Mouse (Mus musculus) embryonic facial prominence, embryonic 14.5 days (tissue): Measurements from ENCODE around the gene Cacnb4. TPM values are rescaled to one million over a fixed set of nuclear protein-coding genes. Genes with fewer than 3 reads are reported as not detected.
A peak's percentile ranks its signal among the peaks of the same experiment; 100 is the strongest.

Source experiments
- ATAC-seq: fragments of 200-750 bp; cut with Nextera tagmentation; 2 replicates; pipeline ENCODE4 v1.8.0; 2017; ENCODE audit warnings: low read depth, moderate number of reproducible peaks, moderate TSS enrichment
- DNase-seq: peaks from one replicate; pipeline ENCODE4 v3.0.0-alpha.2; 2015; ENCODE audit warnings: low spot score
- H3K27ac ChIP-seq: fragments of 300-500 bp; sonication (generic); replicated peaks from 2 replicates; pipeline ENCODE4 v1.5.1; 2014; ENCODE audit warnings: low read depth, mild to moderate bottlenecking, low read length, moderate library complexity
- H3K27me3 ChIP-seq: fragments of 300-500 bp; sonication (generic); replicated peaks from 2 replicates; pipeline ENCODE4 v1.6.1; 2014; ENCODE audit warnings: low read length; ENCODE audit not compliant: control insufficient read depth, insufficient read depth
- H3K36me3 ChIP-seq: fragments of 300-500 bp; sonication (generic); 2 replicates; pipeline ENCODE4 v1.6.1; 2014; ENCODE audit warnings: low read length, mixed read lengths; ENCODE audit not compliant: control insufficient read depth, insufficient read depth
- H3K4me1 ChIP-seq: fragments of 300-500 bp; sonication (generic); 2 replicates; pipeline ENCODE4 v1.6.1; 2014; ENCODE audit warnings: antibody characterized with exemption, low read length; ENCODE audit not compliant: control insufficient read depth, insufficient read depth
- H3K4me2 ChIP-seq: fragments of 300-500 bp; sonication (generic); 2 replicates; pipeline ENCODE4 v1.6.1; 2014; ENCODE audit warnings: low read depth, mild to moderate bottlenecking, low read length, moderate library complexity, mixed read lengths
- H3K4me3 ChIP-seq: fragments of 300-500 bp; sonication (generic); 2 replicates; pipeline ENCODE4 v1.5.1; 2014; ENCODE audit warnings: low read depth, mild to moderate bottlenecking, low read length
- H3K9ac ChIP-seq: fragments of 300-500 bp; sonication (generic); 2 replicates; pipeline ENCODE4 v1.6.1; 2014; ENCODE audit warnings: low read depth, mild to moderate bottlenecking, low read length, moderate library complexity, mixed read lengths
- H3K9me3 ChIP-seq: fragments of 300-500 bp; sonication (generic); 2 replicates; pipeline ENCODE4 v1.6.1; 2016; ENCODE audit warnings: low read length; ENCODE audit not compliant: control insufficient read depth
- WGBS: fragments of 180-500 bp; shearing (Covaris S2); extraction: QIAGEN DNeasy Blood & Tissue Kit; methylation state at CpG from one replicate; pipeline ENCODE4 v1.1.7; 2014; 5-methylcytosine and 5-hydroxymethylcytosine counted together
- polyA plus RNA-seq: library from polyadenylated mRNA; unstranded; fragments of >200 nt; fragmentation: Nextera tagmentation; extraction: Ambion mirVana; gene quantifications from 2 replicates; pipeline ENCODE4 v1.2.1, GENCODE M21; 2014

Gene Cacnb4
- polyA plus RNA-seq, 1 experiment from 2014 or later, result 1.4 TPM

DNA sequence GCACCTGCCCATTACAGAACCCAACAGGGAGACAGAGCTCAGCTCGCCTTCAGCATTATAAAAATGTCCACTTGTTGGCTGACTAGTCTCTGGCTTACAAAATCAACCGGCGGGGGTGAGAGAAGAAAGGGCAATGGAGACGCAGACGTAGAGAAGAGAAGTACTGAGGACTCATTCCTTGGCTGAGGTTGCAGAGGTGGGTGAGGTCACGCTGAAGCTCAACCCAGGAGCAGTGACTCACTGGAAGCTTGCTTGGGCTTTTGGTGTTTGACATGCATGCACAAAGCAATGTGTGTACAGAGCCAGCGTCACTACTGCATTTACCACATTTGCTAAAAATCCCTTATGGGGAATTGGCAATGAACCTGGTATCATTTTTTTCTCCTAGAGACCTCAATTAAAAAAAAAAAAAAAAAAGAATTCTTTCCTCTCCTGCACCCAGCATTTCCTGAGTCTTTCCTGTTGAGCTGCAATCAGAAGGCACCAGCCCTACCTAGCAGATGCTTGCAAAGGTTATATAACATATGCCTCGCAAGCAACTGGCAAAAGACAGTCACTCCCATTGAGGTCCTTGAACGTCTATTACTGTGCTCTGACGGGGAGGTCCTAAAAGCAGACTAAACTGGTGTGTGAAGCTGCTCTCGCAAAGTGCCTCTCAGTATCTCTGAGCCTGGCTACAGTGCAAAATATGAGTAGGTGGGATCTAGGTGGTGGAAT, 150.6 kb downstream of the Cacnb4 start:
- no peaks in the 10 kb centered on the region for H3K27me3 ChIP-seq
- no peaks in the 10 kb centered on the region for H3K9me3 ChIP-seq
- H3K9ac ChIP-seq, result no peak overlapping the region
- DNase-seq (no peak), ATAC-seq (no peak)
- no peak overlapping the region for H3K27ac ChIP-seq
- no peak overlapping the region for H3K4me2 ChIP-seq
- H3K4me3 ChIP-seq, result no peak overlapping the region
- H3K36me3 ChIP-seq, result no peaks in the 10 kb centered on the region
- no peaks in the 10 kb centered on the region for H3K4me1 ChIP-seq
- WGBS, result 84% methylated on average over 11 of the region's 11 CpGs

DNA sequence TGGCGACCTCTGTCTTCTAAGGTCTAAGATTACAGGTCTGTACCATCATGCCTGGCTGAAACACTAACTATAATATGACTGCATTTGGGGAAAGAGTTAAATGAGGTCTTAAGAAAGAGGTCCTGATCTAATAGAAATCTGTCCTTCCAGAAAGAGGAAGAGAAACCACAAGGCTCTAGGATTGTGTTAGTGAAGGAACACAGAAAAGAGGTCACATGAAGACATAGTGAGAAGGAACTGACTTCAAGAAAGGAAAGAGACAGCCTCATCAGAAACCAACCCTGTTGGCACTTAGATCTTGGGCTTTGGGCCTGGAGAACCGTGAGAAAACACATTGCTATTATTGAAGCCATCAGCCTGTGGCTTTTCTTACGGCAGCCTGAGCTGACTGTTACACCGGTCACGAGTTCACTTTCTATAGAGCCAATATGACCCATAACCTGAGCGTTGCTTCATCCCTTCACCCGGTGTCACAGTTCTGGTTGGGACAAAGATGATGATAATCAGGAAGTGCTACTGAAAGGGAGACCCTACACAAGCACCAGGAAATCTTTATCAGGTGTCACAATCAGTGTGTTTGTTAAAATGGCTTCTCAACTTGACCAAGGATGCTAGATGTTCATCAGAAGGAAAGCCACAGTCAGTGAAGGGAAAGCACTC, 153.4 kb downstream of the Cacnb4 start:
- no peak for DNase-seq
- WGBS, result 88% methylated on average over 7 of the region's 7 CpGs

DNA sequence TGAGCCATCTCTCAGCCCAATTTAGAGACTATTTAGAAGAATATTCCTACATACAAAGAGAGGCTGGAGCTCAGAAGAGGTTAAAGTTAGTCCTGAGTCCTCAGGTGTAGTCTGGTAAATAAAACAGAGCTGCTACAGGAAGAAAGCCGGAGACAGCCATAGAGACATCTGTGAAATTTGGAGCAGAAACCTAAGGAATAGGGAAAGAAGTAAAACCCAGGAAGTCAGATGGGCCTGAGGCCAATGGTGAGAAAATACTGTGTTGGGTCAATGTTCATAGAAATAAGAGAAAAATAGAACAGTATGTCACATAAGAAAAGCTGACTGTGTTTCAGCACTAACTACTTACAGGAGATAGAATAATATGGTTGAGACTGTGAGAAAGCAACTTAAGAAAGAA, 155.6 kb downstream of the Cacnb4 start:
- Histone ChIP-seq H3K4me2 (no peak overlapping the region), H3K27ac (no peak overlapping the region), H3K36me3 (no peaks in the 10 kb centered on the region), H3K27me3 (no peaks in the 10 kb centered on the region), H3K4me1 (peaks cover 2% of the 10 kb centered on the region), H3K4me3 (no peak overlapping the region), H3K9ac (no peak overlapping the region), H3K9me3 (no peaks in the 10 kb centered on the region)
- DNase-seq (no peak), ATAC-seq (no peak)
- WGBS, result 76% methylated on average over 1 of the region's 1 CpGs

More for the DNA sequence above, 153.4 kb downstream of the Cacnb4 start:
- Histone ChIP-seq H3K4me2 (no peak overlapping the region), H3K9ac (no peak overlapping the region), H3K9me3 (no peaks in the 10 kb centered on the region), H3K4me1 (no peaks in the 10 kb centered on the region), H3K27me3 (no peaks in the 10 kb centered on the region), H3K27ac (no peak overlapping the region), H3K4me3 (no peak overlapping the region), H3K36me3 (no peaks in the 10 kb centered on the region)
- ATAC-seq, result no peak

DNA sequence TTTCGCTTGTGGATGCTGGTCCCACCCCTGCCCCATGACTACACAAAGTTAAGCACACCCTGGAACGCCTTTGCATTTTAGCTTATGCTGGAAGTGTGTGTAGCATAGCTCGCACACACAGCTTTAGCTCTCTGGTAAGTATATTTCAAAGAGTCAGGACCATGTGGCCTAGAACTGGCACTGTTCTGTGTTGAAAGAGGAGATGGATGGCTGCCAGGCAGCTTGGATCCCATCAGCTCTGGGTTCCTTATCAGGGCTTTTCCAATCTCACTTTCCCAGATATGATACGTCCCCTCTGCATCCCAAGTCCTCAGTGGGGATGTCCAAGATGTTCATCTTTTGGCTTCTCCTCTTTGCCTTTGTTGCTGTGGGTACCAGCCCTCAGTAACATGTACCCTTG, 157.9 kb downstream of the Cacnb4 start:
- Histone ChIP-seq H3K27me3 (no peaks in the 10 kb centered on the region), H3K4me1 (peaks cover 6% of the 10 kb centered on the region), H3K9me3 (no peaks in the 10 kb centered on the region), H3K4me2 (no peak overlapping the region), H3K9ac (no peak overlapping the region), H3K4me3 (no peak overlapping the region), H3K27ac (no peak overlapping the region), H3K36me3 (no peaks in the 10 kb centered on the region)
- DNase-seq, result no peak
- no peak for ATAC-seq
- WGBS, result 91% methylated on average over 4 of the region's 4 CpGs

DNA sequence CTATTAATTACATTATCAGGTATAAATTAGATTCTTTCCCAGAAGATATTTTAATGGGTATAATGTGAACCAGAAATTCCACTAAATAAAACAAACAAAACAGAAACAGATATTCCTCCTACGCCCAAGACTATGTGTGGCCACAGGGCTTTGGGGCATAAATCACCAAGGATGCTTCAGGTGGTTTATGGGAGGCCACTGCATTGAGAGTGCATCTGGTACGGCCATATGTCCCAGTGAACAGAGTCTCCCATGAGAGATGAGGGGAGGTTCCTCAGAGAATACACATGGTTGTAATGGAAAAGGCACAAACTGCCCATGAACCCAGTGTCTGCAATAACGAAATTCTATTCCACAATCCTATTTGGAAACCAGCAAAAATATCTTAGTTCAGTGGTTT, 160.1 kb downstream of the Cacnb4 start:
- DNase-seq (no peak), ATAC-seq (no peak; the same call in 1 of the 2 replicates)
- no peak overlapping the region for H3K27ac ChIP-seq
- H3K9me3 ChIP-seq, result no peaks in the 10 kb centered on the region
- H3K36me3 ChIP-seq, result no peaks in the 10 kb centered on the region
- no peak overlapping the region for H3K4me2 ChIP-seq
- no peak overlapping the region for H3K9ac ChIP-seq
- WGBS, result 60% methylated on average over 3 of the region's 3 CpGs
- peaks cover 6% of the 10 kb centered on the region for H3K4me1 ChIP-seq
- H3K4me3 ChIP-seq, result no peak overlapping the region
- no peaks in the 10 kb centered on the region for H3K27me3 ChIP-seq

DNA sequence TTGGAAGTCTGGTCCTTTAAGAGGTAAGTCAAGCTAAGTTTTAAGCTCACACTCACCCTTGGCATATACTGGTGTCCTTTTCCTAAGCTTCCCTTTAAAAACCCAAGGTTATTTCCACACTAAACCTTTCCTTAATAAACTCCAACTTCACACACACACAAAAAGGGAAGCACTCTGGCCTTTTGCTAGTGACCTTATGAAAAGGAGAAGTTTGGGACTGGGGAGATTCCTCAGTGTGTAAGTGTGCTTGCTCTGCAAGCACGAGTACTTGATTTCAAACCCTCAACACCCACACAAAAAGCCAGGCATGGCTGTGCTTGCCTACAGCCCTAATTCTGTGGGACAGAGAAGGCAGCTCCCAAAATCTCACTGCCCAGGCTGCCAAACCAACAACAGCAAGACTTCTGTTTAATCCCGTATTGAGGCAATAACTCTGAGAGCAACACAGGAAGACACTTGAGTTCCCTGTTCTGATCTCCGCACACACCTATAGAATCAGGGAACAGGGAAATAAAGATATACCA, 163.7 kb downstream of the Cacnb4 start:
- Histone ChIP-seq H3K4me3 (no peak overlapping the region), H3K4me1 (peaks cover 6% of the 10 kb centered on the region), H3K9me3 (no peaks in the 10 kb centered on the region), H3K27ac (no peak overlapping the region), H3K9ac (no peak overlapping the region), H3K4me2 (no peak overlapping the region), H3K36me3 (no peaks in the 10 kb centered on the region), H3K27me3 (no peaks in the 10 kb centered on the region; the same call in 1 of the 2 replicates)
- WGBS, result 66% methylated on average over 3 of the region's 3 CpGs
- ATAC-seq (no peak), DNase-seq (no peak)

- DNase-seq (no peak), ATAC-seq (peak; percentile 61; the same call in 1 of the 2 replicates)
- WGBS, result 61% methylated on average over 3 of the region's 3 CpGs
- no peak overlapping the region for H3K27ac ChIP-seq
- peaks cover 6% of the 10 kb centered on the region for H3K4me1 ChIP-seq
- no peaks in the 10 kb centered on the region; the same call in 1 of the 2 replicates for H3K27me3 ChIP-seq
- H3K36me3 ChIP-seq, result no peaks in the 10 kb centered on the region
- no peak overlapping the region for H3K4me2 ChIP-seq
- no peak overlapping the region for H3K9ac ChIP-seq
- no peaks in the 10 kb centered on the region for H3K9me3 ChIP-seq
- H3K4me3 ChIP-seq, result no peak overlapping the region
Measured at GRCm38 (mm10) chr2:52512206-52512605, 164.4 kb downstream of the Cacnb4 start.

DNA sequence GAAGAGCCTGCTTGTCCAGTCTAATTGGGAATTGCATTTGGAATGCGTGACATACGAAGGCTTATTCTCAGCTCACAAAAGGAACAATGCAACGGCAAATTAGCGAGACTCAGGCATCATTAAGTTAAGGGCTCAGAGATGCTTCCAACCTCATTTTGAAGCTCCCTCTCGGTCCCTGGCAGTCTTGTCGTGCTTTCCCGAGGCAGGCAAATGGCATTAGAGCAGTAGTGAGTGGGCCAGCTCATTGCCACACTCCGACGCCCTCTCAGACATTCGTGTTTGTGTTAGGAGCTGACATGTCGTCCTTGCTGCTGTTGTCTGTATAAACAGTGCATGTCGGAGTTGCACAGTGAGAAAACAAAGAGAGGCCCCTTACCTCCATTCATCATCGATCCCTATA, 164.8 kb downstream of the Cacnb4 start:
- H3K27ac ChIP-seq, result no peak overlapping the region
- no peaks in the 10 kb centered on the region for H3K9me3 ChIP-seq
- H3K4me1 ChIP-seq, result peaks cover 6% of the 10 kb centered on the region
- DNase-seq (no peak), ATAC-seq (peak; percentile 70)
- H3K9ac ChIP-seq, result no peak overlapping the region
- H3K4me2 ChIP-seq, result no peak overlapping the region
- H3K36me3 ChIP-seq, result no peaks in the 10 kb centered on the region
- no peak overlapping the region for H3K4me3 ChIP-seq
- 35% methylated on average over 13 of the region's 13 CpGs for WGBS
- H3K27me3 ChIP-seq, result no peaks in the 10 kb centered on the region; the same call in 1 of the 2 replicates
